Comparison of ENCODE assay signal across 27 mouse cellular contexts in genomic region chr8:13537102-13537501, GRCm38 (mm10). TPM values are rescaled to one million over a fixed set of nuclear protein-coding genes. Genes with fewer than 3 reads are reported as not detected.
A peak's percentile ranks its signal among the peaks of the same experiment; 100 is the strongest.
DNase-seq lines count a peak whose midpoint lies in the region; ATAC-seq lines count a peak whose summit lies in the region.
"Had no signal": no experiment of that assay in that cellular context is flagged by ENCODE, and none has a peak within 500 bp of the region (broad histone marks: within the 10 kb centered on the region; RNA-seq: fewer than 3 reads in every experiment).

No protein-coding gene starts in this region.

- H3K4me1 ChIP-seq in kidney, embryonic 14.5 days (ENCODE audit: control insufficient read depth, insufficient read depth, low read length), result no peaks in the 10 kb centered on the region; the same call in 1 of the 2 replicates
- H3K4me1 ChIP-seq: embryonic facial prominence, embryonic 10.5 days; embryonic facial prominence, embryonic 12.5 days; forebrain, embryonic 13.5 days; forebrain, embryonic 15.5 days had no signal

- no peak overlapping the region for H3K4me2 ChIP-seq in kidney, embryonic 14.5 days (replicated peaks; ENCODE audit: low read depth, low read length)
- H3K4me2 ChIP-seq: embryonic facial prominence, embryonic 12.5 days; forebrain, embryonic 13.5 days; forebrain, embryonic 15.5 days had no signal

- no peaks in the 10 kb centered on the region for H3K27me3 ChIP-seq in kidney, embryonic 14.5 days (ENCODE audit: control insufficient read depth, insufficient read depth, low read length)
- H3K27me3 ChIP-seq: embryonic facial prominence, embryonic 12.5 days; forebrain, embryonic 13.5 days; forebrain, embryonic 15.5 days had no signal

- DNase-seq in kidney, adult 9 months, result peak; percentile 65
- peak; percentile 20 for DNase-seq in Muller cell, postnatal 12 days (ENCODE audit: inconsistent ontology term)
- DNase-seq in ZHBTc4 (ENCODE audit: low read depth, low spot score), result peak; percentile 33
- DNase-seq in thymus, postnatal 36 days, result no peak
- DNase-seq: adrenal gland, adult 2 months; adrenal gland, postnatal 10 days; adrenal gland, postnatal 25 days; cerebellum, adult 11 months; cerebellum, adult 18-20 months; cerebellum, adult 8-10 months; cerebellum, adult 9-11 months; cerebellum, postnatal 14 days; cerebellum, postnatal 36 days; embryo, embryonic 11 days; forebrain, postnatal 0 days had no signal

- H3K27ac ChIP-seq in kidney, embryonic 14.5 days (ENCODE audit: low read depth, low read length), result no peak overlapping the region
- H3K27ac ChIP-seq: embryonic facial prominence, embryonic 10.5 days; embryonic facial prominence, embryonic 12.5 days; forebrain, embryonic 13.5 days; forebrain, embryonic 15.5 days had no signal

- no peak overlapping the region for H3K9ac ChIP-seq in kidney, embryonic 14.5 days (ENCODE audit: low read depth, low read length)
- H3K9ac ChIP-seq: embryonic facial prominence, embryonic 12.5 days; forebrain, embryonic 13.5 days; forebrain, embryonic 15.5 days; forebrain, postnatal 0 days had no signal

- no peaks in the 10 kb centered on the region for H3K36me3 ChIP-seq in kidney, embryonic 14.5 days (ENCODE audit: control insufficient read depth, insufficient read depth, low read length)
- H3K36me3 ChIP-seq: embryonic facial prominence, embryonic 10.5 days; embryonic facial prominence, embryonic 12.5 days; forebrain, embryonic 15.5 days; G1E had no signal

- ATAC-seq in kidney, embryonic 14.5 days (ENCODE audit: low FRiP score, low TSS enrichment), result no peak
- ATAC-seq in megakaryocyte progenitor cell, adult 5-6 weeks (replicated peaks; ENCODE audit: poor library complexity), result no peak
- ATAC-seq: forebrain, embryonic 13.5 days; forebrain, embryonic 15.5 days; forebrain, postnatal 0 days had no signal

- H3K9me3 ChIP-seq in kidney, embryonic 14.5 days (ENCODE audit: control insufficient read depth, low read length), result no peaks in the 10 kb centered on the region
- H3K9me3 ChIP-seq: embryonic facial prominence, embryonic 10.5 days; embryonic facial prominence, embryonic 12.5 days; forebrain, embryonic 13.5 days; forebrain, embryonic 15.5 days; G1E had no signal

- WGBS in kidney, embryonic 14.5 days, result 49% methylated on average over 2 of the region's 2 CpGs

- H3K4me3 ChIP-seq in kidney, embryonic 14.5 days (ENCODE audit: low read length), result no peak overlapping the region
- H3K4me3 ChIP-seq: embryonic facial prominence, embryonic 10.5 days; embryonic facial prominence, embryonic 12.5 days; forebrain, embryonic 13.5 days; forebrain, embryonic 15.5 days had no signal

RNA-seq across cellular contexts. Expression of gene 1700029H14Rik, which starts 25.2 kb away (rescaled TPM):
- not detected in 2 replicates for polyA plus RNA-seq in kidney, embryonic 14.5 days (2014; fragmentation: Nextera tagmentation; extraction: Ambion mirVana)
- total RNA-seq in megakaryocyte progenitor cell, adult 5-6 weeks (2015), result 0.17 TPM in 1 of 2 replicates, not detected in the other
- total RNA-seq in megakaryocyte progenitor cell, adult 5-6 weeks (2017), result not detected in 2 replicates
- total RNA-seq: adrenal gland, adult 2 months; adrenal gland, postnatal 10 days; adrenal gland, postnatal 25 days; common myeloid progenitor, adult 5-6 weeks had no signal
- polyA plus RNA-seq: adrenal gland, adult 2 months; brain, embryonic 14.5 days; C2C12; embryonic facial prominence, embryonic 10.5 days; embryonic facial prominence, embryonic 12.5 days; embryonic facial prominence, embryonic 14.5 days; forebrain, embryonic 11.5 days; forebrain, embryonic 13.5 days; forebrain, embryonic 15.5 days; forebrain, postnatal 0 days; G1E had no signal

RNA-seq across cellular contexts. Expression of gene Gas6, which starts 42.8 kb away (rescaled TPM):
- 12.0 and 18.7 TPM in 2 replicates for polyA plus RNA-seq in kidney, embryonic 14.5 days (2014; fragmentation: Nextera tagmentation; extraction: Ambion mirVana)
- not detected in 2 replicates for total RNA-seq in megakaryocyte progenitor cell, adult 5-6 weeks (2015)
- 0.12 and 0.84 TPM in 2 replicates for total RNA-seq in megakaryocyte progenitor cell, adult 5-6 weeks (2017)
- total RNA-seq: G1E had no signal
- polyA plus RNA-seq: G1E had no signal

Comparison
In these comparisons a context has a peak if more than half of its experiments do, and no peak if none do; other contexts are left out.
1. DNase-seq: peak in kidney, adult 9 months (single experiment), Muller cell, postnatal 12 days (single experiment) and ZHBTc4 (single experiment); none in thymus, postnatal 36 days (0 of 2).